Mouse (Mus musculus) heart, adult 11 months (tissue): ENCODE measurements around the gene Jagn1.
A peak's percentile ranks its signal among the peaks of the same experiment; 100 is the strongest.

Experiments used
- DNase-seq: peaks from one replicate; pipeline ENCODE4 v3.0.0; 2022

Gene Jagn1

GRCm38 (mm10) chr6:113435664-113436205, 6.6 kb upstream of the Jagn1 start, which contains the start of gene Cidec:
Gene Cidec (minus strand): TSS chr6:113435760.
- DNase-seq = no peak

DNA sequence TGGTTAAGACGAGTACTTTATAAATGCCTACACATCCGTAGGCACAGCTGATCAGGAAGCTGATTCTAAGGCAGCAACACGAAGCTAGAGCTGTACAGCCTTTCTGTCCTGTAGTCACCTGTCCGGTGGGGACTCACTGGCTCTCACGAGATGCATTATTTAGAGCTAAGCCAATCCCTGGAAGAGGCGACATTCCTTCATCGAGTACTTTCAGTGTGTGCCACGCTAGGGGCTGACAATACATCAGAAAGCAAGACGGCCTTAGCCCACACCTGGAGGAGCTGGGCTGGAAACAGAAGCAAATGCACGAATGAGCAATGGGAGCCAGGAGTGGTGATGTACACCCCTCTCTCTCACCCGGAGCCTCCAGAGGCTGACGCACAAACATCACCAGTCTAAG, 5.2 kb upstream of the Jagn1 start:
- peak; percentile 84 for DNase-seq

GRCm38 (mm10) chr6:113438721-113439430, 3.5 kb upstream of the Jagn1 start:
- DNase-seq = no peak

- DNase-seq = peak; percentile 83
Observed at GRCm38 (mm10) chr6:113440686-113441085, 1.7 kb upstream of the Jagn1 start.

DNA sequence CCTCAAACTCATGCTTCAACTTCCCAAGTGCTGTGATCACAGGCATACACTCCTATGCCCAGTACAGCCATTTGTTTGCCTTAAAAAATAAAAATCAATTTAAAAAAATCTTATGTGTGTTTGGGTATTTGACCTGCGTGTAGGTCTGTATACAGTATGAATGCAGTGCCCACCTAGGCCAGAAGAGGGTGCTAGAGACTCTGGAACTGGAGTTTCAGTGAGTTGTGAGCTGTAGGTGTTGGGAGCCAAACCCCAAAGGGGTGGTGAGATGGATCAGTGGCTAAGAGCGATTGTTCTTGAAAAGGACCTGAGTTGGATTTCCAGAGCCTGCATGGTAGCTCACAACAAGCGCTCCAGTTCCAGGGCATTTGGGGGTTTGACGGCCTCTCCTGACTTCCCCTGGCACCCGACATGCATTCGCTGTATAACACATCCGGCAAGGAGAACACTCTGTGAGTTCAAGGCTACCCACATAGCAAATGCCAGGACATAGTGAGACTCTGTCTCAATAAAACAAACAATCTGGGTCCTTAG, 1.2 kb upstream of the Jagn1 start:
- peak; percentile 89 for DNase-seq

DNA sequence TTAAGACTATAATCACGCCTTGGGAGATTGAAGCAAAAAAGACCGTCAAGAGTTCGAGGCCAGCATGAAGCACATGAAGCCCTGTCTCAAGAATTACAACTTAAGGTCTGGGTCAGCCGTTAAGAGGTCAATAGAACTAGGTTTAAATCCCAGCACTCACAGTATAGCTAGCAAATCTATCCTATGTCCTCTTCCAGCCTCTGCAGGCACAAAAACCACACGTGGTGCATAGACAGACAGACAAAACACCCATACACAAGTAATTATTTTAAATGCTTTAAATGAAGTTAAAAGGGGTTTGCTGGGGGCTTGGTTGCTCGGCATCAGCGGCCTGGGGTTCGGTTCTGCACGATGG, 305 bp upstream of the Jagn1 start:
- DNase-seq = no peak

DNA sequence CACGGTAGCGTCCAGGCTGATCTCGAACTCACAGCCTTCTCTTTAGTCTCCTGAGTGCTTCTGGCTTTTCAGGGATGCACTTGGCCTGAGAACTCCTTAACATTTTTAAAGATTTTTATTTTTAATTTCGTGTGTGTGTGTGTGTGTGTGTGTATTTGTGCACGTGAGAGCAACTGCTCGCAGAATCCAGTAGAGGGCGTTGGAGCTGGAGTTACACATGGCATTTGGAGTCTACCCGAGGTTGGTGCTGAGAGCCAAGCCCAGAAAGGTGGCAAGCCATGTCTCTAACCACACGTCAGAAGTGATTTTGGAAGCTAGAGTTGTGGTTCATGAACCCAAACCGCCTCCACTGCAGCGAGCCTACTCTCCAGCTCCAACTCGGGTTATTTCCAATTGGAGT, 722 bp downstream of the Jagn1 start:
- DNase-seq = no peak

- DNase-seq = peak; percentile 57
Observed at GRCm38 (mm10) chr6:113444207-113444965, 2.0 kb downstream of the Jagn1 start.

- no peak for DNase-seq
Observed at GRCm38 (mm10) chr6:113447639-113448038, 5.3 kb downstream of the Jagn1 start.

DNA sequence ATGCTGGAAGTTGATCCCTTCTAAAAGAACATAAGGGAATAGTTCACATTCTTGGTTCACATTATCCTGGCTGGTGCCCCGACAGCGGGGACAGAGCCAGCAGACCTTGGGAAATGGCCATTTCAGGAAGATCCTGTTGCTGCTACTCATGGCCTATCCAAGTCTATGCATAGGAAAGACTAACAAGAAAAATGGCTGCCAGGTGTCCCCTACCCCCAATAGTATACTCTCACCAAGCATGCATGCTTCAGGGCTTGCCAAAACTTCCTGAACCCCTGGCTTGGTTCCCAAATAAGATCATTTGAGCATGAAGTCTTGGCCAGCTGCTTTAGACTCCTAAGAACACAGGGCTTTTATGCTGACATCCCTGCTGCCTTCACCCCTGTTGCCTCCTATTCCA, 9.5 kb downstream of the Jagn1 start:
- no peak for DNase-seq

DNA sequence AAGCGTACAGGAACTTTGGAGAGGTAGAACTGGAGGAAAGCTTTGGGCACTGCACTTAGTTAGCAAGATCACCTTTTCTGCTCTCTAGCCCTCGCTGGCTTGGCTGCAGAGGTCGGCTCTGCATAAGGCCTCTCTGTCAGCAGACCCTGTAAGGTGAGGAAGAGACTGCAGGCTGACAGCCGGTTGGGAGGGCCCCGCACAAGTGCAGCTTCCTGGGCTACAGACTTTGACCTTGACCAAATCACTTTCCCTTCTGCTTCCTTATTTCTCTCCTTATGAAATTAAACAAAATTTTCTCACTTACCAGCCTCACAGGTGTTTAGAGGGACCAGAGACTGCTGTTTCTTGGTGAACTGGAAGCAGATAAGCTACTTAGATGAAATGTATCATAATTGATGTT, 12.6 kb downstream of the Jagn1 start:
- DNase-seq = no peak

DNA sequence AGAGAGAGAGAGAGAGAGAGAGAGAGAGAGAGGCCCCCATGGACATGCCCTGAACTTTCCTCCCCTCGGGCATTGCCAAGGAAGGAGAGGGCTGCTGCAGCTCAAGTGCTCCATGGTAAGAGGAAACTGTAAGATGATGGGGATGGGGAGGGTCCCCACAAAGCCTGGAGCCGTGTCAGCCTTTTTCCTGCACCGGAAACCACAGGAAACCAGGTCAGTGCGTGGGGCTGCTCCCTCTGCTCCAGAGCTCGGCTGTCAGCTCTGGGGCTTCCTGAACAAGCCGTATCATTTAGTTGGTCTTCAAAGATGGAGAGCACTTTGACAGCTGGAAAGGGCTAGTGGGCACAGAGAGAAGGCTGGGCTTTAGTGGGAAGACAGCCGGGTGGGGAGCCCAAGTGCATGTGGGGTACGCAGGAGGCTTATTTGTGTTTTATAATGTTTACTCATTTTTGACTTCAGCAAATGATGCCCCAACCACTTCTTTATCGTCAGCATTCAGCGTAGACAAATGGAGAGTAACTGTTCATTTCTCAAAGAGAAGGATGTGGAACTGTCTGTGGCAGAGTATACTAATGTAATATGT, 15.7 kb downstream of the Jagn1 start, which contains the start of gene Il17re:
Il17re (plus strand) TSS at position 533 of the 583 bp plus-strand sequence.
- no peak for DNase-seq

- DNase-seq = no peak
Observed at GRCm38 (mm10) chr6:113458635-113459034, 16.3 kb downstream of the Jagn1 start.

GRCm38 (mm10) chr6:113464040-113464439, 21.7 kb downstream of the Jagn1 start:
- no peak for DNase-seq

GRCm38 (mm10) chr6:113465602-113466001, 23.2 kb downstream of the Jagn1 start:
- DNase-seq = no peak

DNA sequence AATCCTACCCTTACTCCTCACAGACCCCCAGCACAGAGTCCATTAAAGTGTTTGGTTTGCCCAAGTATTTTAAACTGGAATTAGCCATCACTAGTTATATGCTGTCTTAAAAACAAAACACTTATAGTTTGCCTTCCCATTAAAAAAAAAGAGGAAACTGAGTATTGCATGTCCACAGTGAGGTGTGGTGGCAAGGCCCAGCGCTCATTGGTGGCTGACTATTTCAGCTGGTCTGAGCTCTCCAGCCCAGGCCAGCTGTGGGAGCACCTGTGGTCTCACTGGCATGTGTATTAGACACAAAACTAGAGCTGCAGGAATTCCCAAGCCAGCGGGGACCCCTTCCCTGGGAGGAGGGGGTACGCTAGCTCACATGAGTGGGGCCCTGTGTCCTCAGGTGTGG, 26.1 kb downstream of the Jagn1 start:
- DNase-seq = no peak

DNA sequence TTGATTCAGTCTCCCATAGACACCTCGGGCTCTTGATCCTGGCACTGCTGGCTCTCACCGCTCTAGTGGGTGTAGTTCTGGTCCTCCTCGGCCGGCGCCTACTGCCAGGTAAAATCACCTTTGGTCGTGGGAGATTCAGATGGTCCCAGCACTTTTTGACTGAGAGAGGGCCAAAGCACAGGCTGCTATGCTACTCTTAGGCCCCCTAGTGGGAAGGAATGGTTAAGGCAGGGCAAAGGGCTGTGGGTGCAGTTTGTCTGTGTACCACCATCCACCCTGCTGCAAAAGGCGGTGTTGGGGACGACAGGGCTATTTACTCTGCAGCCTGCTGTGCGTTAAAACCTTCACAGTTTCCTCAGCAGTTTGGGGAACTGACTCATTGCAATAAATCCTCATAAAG, 26.7 kb downstream of the Jagn1 start:
- DNase-seq = peak; percentile 95

DNA sequence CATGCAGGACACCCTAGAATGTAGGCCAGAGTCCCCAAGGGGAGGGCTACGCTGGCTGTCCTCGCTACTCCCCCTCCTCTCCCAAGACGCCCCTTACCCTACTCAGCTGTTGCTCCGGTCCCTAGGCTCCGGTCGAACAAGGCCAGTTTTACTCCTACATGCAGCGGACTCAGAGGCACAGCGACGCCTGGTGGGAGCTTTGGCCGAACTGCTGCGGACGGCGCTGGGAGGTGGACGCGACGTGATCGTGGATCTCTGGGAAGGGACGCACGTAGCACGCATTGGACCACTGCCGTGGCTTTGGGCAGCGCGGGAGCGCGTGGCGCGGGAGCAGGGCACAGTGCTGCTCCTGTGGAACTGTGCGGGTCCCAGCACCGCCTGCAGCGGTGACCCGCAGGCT, 27.1 kb downstream of the Jagn1 start:
- peak; percentile 96 for DNase-seq

- DNase-seq = peak; percentile 98
Observed at GRCm38 (mm10) chr6:113471297-113471936, 29.0 kb downstream of the Jagn1 start, which contains the start of gene Il17rc. Gene Il17rc (plus strand): TSS chr6:113471427.

DNA sequence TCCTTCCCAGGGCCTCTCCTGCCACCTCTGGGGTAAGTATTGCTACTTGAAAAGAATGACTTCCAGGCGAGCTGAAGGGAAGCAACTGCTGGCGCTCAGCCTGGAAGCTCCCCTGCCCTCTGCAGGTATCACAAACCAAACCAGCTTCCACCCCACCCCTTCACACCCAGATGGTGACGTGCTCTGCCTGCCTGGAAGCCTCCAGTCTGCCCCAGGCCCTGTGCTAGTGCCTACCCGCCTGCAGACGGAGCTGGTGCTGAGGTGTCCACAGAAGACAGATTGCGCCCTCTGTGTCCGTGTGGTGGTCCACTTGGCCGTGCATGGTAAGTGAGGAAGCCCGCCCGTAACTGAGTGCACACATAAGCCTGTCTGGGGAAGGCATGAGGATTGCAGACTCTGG, 29.7 kb downstream of the Jagn1 start:
- DNase-seq = peak; percentile 91

- peak; percentile 69 for DNase-seq
Observed at GRCm38 (mm10) chr6:113473246-113473645, 30.9 kb downstream of the Jagn1 start.

GRCm38 (mm10) chr6:113473715-113474114, 31.3 kb downstream of the Jagn1 start:
- no peak for DNase-seq

DNA sequence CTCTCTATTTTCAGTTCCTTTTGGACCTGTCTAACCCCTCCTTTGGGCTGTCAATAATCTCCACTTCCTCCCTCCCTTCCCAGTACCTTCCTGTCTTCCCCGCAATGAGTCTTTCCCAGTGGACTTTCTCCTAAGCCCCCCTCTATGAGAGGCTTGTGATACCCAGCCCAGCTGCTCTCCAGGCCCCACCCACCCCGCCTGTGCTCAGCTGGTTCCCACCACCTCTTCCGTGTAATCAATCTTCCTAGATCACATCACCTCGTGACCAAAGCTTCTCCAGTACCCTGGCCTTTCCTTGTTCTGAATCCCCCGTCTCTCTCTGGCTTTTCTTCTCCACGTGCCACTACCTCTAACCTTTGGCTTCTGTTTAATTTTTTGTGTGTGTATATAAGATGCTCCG, 35.0 kb downstream of the Jagn1 start:
- no peak for DNase-seq
